Mouse (Mus musculus) bone marrow, adult 2 months (tissue): ENCODE measurements around the gene Alx3.

Experiments
- CTCF ChIP-seq: fragments of 200-500 bp; IDR thresholded peaks from 2 replicates; pipeline ENCODE4 v1.5.1; 2011; ENCODE audit warnings: low read length, control low read depth; ENCODE audit not compliant: control insufficient read depth, insufficient read depth
- POLR2A ChIP-seq: fragments of 200-500 bp; IDR thresholded peaks from 2 replicates; pipeline ENCODE4 v1.6.1; 2011; ENCODE audit warnings: low read depth, mild to moderate bottlenecking, control low read depth, low read length, borderline replicate concordance; ENCODE audit not compliant: control insufficient read depth

- TF ChIP-seq POLR2A, result no peak
- no peak for TF ChIP-seq CTCF
Measured at GRCm38 (mm10) chr3:107632786-107633185, 38.0 kb downstream of the Alx3 start.
